Mouse (Mus musculus) kidney, adult 9 months (tissue): ENCODE results near the gene Has3.

Source experiments
- DNase-seq: peaks from one replicate; pipeline ENCODE4 v3.0.0; 2022

Gene Has3

DNA sequence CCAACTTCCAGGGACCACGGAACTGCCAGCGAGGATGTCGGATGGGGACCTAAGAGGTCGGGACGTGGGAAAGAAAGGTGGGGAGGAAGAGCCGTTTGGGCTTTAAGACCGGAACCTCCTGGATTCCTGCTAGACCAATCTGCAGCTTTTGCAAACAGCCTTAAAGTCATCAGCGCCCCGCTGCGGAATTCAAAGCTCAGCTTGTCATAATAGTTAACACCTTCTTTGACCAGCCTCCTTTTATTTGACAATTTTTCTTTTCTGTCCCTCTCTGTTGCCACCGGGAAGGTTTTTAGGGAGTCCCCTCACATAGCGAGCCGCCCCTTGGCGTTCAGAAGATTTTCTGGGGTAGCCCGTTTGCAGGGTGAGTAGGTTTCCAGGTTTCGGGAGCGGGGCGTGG, at the start of gene Has3:
TSS of gene Has3 (plus strand) at position 192 of the 400 bp plus-strand sequence.
- no peak for DNase-seq

DNA sequence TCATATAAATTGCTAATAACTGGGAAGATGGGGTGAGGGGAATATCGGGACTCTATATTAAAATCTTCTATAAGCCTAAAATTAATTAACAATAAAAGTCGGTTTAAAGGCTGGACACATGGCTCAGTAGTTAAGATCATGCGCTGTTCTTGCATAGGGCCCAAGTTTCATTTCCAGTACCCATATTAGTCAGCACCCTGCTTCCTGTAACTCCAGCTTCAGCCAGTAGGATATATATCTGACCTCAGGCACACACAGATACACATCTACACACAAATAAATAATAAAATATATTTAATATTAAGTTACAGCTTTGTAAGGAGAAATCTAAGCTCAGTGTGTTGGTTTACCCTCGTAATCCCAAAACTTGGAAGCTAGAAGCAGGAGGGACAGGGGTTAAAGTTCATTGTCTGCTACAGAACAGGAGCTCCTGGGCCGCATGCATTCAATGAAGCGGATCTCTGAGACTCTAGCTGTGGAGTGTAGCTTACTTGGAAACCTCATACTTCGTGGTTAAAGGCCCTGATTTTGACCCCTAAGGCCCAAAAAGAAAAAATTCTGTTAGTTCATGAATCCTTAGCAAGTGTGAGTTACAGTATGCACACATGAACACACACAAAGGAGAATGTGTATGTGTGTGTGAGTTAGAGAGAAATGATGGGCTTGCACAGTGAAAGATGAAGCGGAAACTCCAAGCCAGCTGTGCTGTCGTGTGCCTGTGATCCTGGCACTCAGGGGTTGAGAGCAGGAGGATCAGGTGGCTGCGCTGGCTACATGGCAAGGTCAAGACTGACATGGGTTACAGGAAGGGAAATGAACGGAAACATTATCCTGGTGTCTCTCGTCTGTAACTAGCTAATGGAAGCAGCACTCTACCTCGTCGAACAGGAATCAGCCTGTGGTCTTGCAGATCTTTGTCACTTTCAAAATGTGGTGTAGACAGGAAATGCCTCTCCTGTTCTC, 49.2 kb upstream of the Has3 start:
- peak; percentile 49 for DNase-seq

DNA sequence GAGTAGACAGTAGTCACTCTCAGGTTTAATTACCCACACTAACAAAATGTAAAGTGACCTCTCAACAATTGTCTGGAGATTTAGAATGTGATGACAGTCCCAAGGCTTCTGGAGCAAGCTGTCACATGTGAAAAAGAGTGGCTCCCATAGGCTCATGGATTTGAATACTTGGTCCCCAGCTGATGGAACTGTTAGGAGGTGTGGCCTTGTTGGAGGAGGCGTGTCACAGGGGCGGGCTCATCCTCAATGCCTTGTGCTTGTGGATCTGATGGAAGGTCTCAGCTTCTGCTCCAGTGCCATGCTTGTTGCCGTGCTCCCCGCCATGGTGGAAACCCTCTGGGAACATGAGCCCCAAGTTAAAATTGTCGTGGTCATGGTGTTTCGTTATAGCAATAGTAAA, 41.1 kb upstream of the Has3 start:
- no peak for DNase-seq

DNA sequence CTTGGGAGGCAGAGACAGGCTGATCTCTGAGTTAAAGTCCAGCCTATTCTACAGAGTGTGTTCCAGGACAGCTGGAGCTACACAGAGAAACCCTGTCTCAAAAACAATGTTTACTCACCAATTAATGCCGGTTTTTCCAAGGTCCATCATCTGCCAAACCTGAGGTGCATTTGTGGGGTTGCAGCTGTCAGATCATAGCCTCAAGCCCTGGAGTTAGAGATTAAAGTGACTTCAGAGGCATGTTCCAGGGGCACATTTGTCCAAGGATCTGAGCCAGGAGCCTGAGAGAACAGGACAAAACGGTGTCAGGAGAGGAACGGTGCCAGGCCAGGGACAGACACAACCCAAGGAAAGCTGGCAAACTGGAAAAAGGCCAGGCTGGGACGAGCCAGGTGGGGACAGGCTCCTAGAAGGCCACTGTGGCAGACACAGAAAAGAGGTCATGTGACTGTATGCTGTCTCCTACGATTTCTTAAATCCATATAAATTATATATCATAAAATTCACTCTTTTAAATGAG, 40.5 kb upstream of the Has3 start:
- DNase-seq = peak; percentile 59

DNA sequence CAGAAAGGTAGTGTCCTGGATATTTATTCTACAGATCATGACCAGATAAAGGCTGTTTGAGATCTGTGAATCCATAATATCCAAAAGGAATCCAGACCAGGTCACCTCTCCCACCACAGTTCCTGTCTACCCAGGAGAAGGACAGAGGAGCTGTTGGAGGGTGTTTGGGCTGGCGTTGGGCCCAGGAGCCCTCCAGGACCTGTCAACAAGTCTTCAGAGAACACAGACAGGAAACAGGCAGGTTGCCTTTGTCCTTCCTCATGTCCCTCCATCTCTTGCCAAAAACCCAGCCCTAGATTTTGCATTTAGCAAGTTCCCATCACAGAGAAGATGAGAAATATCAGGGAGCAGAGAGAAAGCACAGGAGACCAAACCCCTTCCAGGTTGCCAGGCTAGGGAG, 35.1 kb upstream of the Has3 start:
- DNase-seq = peak; percentile 31

DNA sequence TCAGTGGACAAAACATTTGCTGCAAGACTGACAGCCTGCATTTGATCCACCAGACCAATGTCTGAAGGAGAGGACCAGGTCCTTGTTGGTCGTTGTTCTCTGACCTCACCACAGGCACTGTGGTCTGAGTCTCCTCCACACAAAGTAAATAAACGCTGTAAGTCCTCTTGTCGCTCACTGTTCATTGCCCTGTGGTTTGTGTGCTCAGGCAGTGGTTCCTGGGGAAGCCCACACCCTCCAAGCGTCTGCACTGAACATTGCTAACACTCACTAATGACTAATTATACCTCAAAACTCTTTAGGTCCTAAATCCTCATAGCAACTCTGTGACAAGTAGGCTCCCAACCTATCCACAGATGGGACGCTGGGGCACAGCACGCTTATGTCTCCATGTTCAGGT, 33.5 kb upstream of the Has3 start:
- DNase-seq = no peak

DNA sequence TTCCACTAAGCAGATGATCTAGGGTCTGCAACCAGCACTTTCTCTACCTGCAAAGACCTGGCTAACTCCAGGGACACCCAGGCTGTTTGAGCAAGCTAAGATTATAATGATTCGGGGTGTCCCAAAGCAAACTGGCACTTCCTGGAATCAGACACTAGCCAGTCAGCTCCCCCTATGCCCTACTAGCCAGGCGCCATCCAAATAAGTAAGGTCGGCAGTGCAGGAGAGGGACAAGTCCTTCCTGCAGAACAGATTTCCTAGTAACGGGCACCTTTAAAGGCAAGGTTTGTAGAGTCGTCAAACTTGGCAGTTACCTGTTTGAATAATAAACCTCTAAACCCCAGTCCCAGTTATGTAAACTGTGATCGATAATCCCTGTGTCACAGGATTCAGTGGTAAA, 31.2 kb upstream of the Has3 start:
- DNase-seq = no peak

DNA sequence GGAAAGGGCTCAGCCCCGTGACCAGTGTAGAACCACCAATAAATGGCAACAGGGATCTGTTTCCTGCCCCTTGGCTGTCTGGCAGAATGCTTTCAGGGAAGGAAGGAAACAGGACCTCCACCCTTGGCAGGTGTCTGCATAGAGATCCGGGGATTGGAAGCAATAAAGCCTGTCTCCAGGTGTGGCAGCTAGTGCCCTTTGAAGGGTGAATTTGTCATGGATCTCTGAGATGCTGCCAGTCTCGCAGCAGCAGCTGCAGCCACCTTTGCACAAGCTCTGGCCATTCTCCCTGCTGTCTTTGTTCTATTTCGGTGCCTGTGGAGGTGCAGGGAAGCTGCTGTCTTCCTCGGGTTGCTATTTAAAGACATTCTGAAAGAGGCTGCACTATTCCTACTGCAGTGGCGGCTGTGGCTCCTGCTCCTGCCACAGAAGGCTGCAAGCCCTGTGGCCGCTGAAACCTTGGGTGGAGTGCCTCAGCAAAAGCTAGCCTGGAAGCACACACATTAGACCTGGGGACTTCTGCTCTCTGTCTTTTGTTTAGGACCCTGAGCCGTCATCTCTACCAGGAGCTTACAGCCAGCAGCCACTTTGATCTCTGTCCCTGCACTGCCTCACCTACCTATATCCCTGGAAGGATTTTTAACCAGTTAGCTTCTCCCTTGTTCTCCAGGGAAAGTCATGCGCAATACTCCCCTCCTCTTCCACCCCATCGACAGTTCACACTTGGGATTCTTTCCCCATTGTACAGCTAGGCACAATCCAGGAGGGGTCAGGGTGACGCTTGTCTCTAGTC, 30.6 kb upstream of the Has3 start:
- DNase-seq = peak; percentile 39

DNA sequence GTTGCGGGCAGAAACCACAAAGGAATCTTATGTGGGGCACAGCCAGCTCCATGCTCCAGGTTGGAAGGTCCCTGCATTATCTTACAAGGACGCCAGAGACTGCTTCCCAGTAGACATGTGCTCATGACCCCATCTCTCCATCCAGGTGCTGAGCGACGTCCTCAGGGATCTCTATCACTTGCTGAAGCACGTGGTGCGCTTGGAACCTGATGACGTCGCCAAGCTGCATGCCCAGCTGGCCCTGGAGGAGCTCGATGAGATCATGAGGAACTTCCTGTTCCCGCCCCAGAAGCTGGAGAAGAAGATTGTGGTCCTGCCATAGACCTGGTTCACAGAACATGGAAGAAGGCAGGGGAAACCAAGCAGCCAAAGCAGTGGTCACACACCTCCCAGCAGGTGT, 20.0 kb upstream of the Has3 start:
- DNase-seq = no peak

DNA sequence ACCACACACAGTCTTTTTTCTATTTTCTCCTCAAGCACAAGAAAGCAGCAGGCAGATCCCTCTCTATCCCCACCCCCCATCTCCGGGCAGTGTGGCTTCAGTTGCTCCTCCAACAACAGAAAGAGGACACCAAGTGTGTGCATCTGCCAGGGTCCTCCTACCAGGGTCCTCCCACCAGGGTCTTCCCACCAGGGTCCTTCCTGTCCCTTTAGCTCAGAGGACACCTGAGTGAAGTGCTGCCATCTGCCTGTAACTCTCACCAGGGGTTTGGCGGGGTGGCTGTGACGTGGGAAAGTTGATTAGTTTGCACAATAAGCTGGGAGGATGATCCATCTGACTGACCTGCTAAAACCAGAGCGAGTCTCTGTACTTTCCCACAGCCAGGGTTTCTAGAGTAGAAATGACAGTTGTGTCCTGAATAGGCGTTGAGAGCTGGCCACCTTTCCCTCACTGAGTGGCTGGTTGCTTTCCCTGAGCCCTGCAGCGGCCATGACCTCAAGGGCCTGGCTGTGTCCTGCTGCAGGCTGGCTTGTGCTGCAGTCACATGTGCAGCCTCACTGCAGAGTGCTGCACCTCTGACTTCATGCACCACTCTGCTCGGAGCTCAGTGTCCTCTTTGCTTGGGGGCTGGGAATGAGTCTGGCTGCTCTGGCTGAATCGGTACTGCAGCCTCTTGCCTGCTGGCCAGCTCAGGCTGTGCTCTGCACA, 15.4 kb upstream of the Has3 start:
- peak; percentile 39 for DNase-seq

DNA sequence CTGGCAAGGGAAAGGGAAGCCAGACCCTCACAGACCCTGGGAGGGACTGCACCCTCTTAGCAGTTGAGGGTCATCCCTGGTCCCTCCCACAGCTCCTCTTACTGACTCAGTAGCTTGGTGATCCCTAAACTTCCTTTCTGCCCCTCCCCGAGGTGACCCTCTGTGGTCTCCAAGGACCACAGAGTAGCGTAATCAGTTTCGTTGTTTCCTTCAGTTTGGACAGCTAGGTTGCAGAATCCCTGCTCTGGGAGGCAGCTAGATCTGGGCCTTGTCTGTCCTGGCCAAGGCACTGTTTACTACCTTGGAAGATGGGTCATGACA, 14.8 kb upstream of the Has3 start:
- no peak for DNase-seq

DNA sequence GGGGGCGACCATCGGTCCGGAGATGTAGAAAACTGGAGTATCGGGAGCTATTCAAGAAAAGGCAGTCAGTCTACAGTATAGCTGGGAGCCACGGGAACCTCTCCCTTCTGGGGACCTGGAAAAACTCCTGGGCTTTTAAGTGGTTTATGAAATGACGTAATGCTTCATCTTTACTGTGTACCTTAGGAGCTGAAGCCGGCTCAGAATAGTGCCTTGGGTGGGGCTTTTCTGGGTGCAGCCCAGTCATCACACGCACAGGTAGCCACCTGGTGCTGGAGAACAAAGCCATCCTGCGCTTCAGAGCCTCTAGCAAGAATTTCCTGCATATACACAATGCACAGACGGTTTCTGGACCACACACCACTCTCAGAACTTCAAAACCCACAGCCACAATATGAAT, 7.2 kb upstream of the Has3 start:
- DNase-seq = no peak

DNA sequence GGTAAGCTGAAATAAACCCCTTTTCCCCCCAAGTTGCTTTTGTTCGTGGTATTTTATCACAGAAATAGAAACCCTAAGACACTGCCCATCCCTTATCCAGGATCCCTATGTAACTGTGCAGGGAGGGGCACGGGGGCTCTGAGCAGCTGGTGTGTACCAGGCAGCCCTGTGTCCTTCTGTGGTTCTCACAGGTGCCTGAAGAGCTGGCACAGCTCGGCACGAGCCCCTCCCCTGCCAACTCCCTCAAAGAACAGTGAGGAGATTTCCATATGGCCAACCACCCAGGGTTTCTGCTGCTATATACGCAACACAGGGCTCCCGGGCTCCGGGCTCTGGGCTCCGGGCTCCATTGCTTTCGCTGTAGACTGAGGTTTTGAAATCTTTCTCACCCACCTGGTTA, 4.7 kb upstream of the Has3 start:
- DNase-seq = no peak

DNA sequence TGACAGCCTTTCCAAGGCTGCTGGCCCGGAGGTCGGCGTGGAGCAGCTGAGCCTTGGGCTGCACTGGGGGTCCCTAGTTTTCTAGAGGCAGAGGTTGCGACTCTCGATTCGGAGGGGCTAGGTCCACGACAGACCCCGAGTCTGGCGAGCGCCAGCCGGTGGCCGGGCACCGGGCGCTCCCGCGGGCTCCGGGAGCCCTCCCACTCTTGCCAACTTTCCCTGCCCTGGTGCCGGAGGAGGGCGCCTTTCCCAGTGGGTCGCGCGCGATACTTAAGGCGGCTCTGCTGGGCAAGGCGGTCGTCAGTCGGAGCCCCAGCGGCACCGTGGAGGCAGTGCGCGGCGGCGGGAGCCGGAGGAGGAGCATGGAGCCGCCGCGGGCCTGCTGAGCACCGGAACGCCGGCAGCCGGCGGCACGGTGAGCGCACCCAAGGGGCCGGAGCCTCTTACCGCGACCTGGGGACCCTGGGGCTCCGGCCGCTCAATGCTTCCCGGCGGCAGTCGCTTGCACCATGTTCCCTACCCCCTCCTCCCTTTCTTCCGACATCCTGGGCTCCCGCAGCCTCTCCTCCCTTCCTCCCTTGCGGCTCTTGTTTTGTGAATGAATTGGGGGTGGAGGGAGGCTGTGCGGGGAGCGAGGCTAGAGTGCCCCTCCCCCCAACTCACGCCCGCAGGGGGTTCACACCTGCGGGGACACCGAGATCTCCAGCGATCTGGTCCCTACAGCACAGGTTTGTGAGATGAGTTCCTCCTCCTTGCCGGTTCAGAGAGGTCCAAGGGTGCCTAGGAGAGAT, 690 bp downstream of the Has3 start:
- no peak for DNase-seq

DNA sequence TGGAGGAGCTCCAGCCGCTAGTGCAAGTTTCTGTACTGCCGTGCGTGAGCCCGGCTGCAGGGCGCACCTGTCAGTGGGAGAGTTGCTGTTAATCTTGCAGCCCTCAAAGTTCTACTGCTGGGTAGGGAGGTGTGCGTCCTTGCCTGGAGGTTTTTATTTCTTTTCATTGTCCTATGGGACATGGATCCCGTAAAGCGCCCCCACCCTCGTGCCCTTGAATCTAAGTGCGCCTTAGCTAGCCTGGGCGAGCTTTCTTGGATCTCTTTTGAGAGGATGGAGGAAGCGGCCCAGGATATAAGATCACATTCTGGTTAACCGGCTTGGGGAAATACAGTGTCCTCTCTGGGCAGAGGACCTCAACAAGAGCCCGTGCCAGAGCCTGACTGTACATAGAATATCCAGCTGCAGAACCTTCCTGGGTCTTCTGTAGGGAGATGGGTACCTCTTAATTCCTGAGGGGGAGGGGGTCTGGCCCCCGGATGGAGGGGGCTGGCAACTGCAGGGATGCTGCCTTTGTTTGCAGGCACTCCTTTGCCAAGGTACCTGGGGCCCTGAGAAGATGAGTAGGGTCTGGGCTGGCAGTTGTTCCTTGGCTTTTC, 1.4 kb downstream of the Has3 start:
- DNase-seq = no peak

DNA sequence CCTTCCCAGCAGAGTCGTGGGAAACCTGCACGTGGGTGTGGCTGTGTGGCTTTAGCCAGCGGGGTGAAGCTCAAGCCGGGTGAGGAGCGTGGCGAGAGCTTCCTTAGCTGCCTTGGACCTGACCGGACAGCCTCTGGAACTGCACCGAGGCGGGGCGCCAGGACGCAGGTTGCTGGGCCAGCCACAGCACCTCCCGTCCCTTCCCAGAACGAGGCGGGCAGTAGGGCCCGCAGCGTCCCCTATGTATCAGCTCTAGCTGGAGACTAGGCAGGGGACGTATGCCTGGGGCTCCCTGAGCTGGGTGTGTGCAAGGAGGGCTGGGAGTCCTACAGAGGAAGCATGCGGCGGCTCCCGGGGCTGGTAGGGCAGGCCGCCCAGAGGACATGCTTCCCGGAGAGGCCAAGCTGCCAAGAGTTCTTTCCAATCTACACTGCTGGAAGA, 1.9 kb downstream of the Has3 start:
- DNase-seq = peak; percentile 64

DNA sequence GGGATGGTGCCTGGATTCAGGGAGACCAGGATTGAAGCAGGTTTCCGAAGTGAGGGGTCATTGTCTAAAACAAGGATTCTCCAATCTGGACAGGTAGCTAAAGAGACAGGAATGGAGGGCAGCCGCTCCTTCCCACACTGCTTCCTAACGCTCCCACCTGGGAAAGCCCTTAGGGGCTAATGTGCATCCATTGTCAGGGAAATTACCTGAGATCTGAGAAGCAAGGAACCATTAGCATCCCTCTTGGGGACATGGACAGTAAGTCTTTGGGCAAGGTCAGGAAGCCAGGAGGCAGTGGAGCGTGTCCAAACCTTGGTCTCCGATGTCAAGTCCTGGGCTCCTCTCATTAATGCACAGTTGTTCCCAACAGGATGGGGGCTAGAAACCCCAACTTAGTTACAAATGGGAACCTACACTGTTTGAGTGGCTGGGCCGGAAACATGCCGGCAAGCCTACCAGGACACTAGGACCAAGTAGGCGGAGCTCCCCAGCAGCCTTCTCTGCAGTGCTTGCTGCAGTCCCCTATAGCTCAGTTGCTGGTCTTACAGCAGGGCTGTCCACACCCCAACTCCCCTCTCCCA, 2.5 kb downstream of the Has3 start:
- no peak for DNase-seq

DNA sequence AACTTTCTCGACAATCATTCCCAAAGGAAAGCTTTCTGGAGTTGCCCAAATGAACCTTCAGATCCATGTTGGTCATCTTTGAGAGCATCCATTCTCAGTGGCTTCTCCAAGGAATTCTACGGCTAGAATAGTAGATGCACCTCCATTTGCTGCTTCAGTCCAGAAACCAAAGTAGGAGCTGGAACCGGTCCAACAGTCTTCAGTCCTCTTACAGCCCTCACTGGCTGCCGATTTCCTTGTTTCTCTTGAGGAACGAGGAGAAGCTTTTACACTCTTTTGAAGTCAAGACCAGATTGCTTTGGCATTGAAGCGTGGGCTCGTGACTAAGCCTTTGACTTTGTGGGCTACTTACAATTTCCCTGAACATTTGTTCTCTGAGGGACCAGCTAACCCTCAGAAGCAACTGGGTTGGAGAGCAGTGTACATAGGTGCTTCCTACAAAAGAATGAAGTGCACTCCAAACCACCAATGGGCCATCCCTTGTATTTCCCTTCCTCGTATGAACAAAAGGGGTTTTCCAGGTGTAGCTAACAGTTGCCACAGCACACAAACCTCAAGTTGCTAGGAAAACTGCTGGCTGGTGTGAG, 10.2 kb downstream of the Has3 start:
- no peak for DNase-seq

DNA sequence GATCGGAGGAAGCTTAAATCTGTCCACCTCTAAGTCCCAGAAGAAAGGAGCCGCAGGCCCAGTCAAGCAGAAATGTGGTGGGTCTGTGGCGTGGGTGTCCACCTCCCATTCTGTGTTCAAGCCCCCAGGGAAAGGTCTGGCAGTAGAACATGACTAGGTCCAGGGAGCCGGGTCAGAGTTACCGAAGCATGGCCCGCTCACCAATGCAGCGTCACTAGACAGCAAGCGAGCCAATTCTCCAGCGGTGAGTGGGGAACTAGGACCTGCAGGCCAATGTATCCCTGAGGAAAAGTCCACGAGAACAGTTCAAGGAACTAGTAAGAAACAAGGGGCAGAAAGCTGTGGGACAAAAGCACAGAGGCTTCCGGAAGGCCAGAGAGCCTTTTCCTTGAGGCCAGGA, 14.1 kb downstream of the Has3 start:
- DNase-seq = peak; percentile 71

DNA sequence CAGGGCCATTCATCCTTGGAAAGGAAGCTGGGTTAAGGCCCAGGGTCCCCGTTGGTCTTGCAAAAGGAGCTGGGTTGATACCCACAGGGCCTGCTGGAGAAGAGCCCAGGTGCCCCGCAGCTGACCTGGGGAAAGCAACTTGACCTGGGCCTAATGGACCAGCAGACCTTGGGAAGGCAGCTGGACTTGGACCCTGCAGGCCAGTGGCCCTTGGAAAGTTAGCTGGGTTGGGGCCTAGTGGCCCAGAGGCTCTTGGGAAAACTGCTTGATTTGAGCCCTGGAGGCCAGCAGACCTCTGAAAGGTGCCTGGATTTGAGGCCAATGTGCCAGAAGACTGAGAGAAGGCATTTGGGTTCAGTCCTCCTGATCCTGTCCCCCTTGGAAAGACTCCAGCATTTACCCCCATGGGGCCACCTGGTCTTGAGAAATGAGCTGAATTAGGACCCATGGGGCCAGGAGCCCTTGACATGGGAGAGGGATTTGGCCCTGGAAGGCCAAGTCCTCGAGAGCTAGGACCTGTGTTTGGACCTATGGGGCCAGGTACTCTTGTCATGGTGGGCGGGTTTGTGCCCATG, 14.9 kb downstream of the Has3 start:
- peak; percentile 87 for DNase-seq
